Mouse (Mus musculus) midbrain, embryonic 14.5 days (tissue): ENCODE measurements around the gene Cfd. TPM values are rescaled to one million over a fixed set of nuclear protein-coding genes. Genes with fewer than 3 reads are reported as not detected.

ENCODE experiments used
- ATAC-seq: fragments of 200-750 bp; cut with Nextera tagmentation; 2 replicates; pipeline ENCODE4 v1.8.0; 2017; ENCODE audit warnings: moderate number of reproducible peaks, moderate library complexity; ENCODE audit not compliant: low FRiP score, low TSS enrichment
- DNase-seq: peaks from one replicate; pipeline ENCODE4 v3.0.0-alpha.2; 2015
- H3K27ac ChIP-seq: fragments of 300-500 bp; sonication (generic); replicated peaks from 2 replicates; pipeline ENCODE4 v1.5.1; 2014; ENCODE audit warnings: mild to moderate bottlenecking, low read depth, low read length, moderate library complexity
- H3K27me3 ChIP-seq: fragments of 300-500 bp; sonication (generic); 2 replicates; pipeline ENCODE4 v1.6.1; 2014; ENCODE audit warnings: low read length, control low read depth, mixed read lengths; ENCODE audit not compliant: control insufficient read depth, insufficient read depth
- H3K36me3 ChIP-seq: fragments of 300-500 bp; sonication (generic); 2 replicates; pipeline ENCODE4 v1.6.1; 2014; ENCODE audit warnings: low read length, control low read depth; ENCODE audit not compliant: control insufficient read depth, insufficient read depth
- H3K4me1 ChIP-seq: fragments of 300-500 bp; sonication (generic); 2 replicates; pipeline ENCODE4 v1.6.1; 2014; ENCODE audit warnings: mild to moderate bottlenecking, antibody characterized with exemption, low read length, control low read depth; ENCODE audit not compliant: control insufficient read depth, insufficient read depth
- H3K4me2 ChIP-seq: fragments of 300-500 bp; sonication (generic); 2 replicates; pipeline ENCODE4 v1.6.1; 2014; ENCODE audit warnings: mild to moderate bottlenecking, low read length, moderate library complexity
- H3K4me3 ChIP-seq: fragments of 300-500 bp; sonication (generic); replicated peaks from 2 replicates; pipeline ENCODE4 v1.5.1; 2014; ENCODE audit warnings: low read depth, low read length
- H3K9ac ChIP-seq: fragments of 300-500 bp; sonication (generic); replicated peaks from 2 replicates; pipeline ENCODE4 v1.6.1; 2014; ENCODE audit warnings: mild to moderate bottlenecking, low read length, moderate library complexity
- H3K9me3 ChIP-seq: fragments of 300-500 bp; sonication (generic); 2 replicates; pipeline ENCODE4 v1.6.1; 2016; ENCODE audit warnings: low read length, control low read depth, mixed read lengths; ENCODE audit not compliant: control insufficient read depth
- WGBS: fragments of 180-500 bp; shearing (Covaris S2); extraction: QIAGEN DNeasy Blood & Tissue Kit; methylation state at CpG from one replicate; pipeline ENCODE4 v1.1.7; 2014; 5-methylcytosine and 5-hydroxymethylcytosine counted together
- microRNA-seq: library from miRNA; unstranded; fragments of <30 nt; microRNA quantifications from one replicate; pipeline ENCODE4, GENCODE M21; 2016
- polyA plus RNA-seq: library from polyadenylated mRNA; unstranded; fragments of >200 nt; fragmentation: Nextera tagmentation; extraction: Ambion mirVana; gene quantifications from 2 replicates; pipeline ENCODE4 v1.2.1, GENCODE M21; 2014

The Cfd gene
- polyA plus RNA-seq, 1 experiment from 2014 or later: not detected

DNA sequence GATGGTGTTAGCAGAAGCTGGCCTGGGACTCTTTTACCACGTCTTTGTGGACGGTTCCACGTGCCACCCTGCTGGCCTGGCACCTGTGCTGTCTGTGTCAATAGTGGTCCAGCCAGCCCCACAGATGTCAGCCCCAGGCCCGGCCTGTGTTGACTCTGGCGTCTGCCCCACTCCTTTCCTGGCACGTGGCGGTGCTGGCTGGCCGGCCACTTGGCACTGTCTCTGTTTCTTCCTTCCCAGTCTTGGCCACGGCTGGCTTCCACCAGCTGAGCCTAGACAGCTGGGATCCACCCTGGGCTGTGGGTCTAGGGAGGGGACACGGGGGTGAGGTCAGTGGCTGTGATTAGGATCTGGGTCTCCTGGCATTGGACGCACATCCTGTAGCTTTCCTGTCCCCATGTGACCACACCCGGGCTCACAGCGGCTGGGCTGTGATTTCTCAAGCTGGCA lies 43.6 kb downstream of the Cfd start:
- 57% methylated on average over 13 of the region's 13 CpGs for WGBS
- Histone ChIP-seq H3K27ac (peak overlapping the region; percentile 26; the same call in 1 of the 2 replicates), H3K36me3 (peaks cover 34% of the 10 kb centered on the region), H3K4me3 (no peak overlapping the region), H3K4me2 (no peak overlapping the region), H3K9me3 (no peaks in the 10 kb centered on the region), H3K9ac (no peak overlapping the region; the same call in 1 of the 2 replicates), H3K27me3 (no peaks in the 10 kb centered on the region), H3K4me1 (peaks cover 10% of the 10 kb centered on the region)
- ATAC-seq (no peak), DNase-seq (peak; percentile 57)

DNA sequence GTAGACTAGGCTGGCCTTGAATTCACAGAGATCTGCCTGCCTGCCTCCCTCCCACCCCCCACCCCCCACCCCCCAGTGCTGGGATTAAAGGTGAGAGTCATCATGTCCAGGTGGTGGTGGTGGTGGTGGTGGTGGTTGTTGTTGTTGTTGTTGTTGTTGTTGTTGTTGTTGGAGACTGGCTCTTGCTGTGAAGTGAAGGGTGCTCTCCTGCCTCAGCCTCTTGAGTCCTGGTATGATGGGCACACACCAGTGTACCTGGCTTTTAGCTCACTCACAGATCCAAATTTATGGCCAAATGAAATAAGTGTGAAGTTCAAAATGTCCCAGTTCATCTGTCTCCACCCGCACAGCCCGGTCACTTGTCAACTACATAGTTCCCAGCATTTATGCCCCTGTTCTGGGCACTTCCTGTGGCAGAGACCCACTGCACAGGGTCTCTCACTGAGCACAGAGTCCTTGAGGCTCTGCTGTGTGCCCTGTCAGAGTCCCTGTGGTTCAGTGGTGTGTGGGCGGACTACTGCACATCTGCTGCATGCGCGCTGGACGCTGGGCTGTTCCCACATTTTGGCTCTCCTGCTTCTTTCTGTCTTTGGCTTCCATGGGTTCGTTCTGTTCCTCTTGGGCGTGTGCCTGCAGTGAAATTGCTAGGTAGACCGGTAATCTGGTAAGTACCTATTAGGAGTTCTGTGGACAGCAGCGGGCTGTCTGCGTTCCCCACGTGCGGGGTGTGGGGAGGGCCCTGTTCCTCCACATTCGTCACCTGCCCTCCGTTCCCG lies 44.3 kb downstream of the Cfd start:
- H3K27ac ChIP-seq: no peak overlapping the region

DNA sequence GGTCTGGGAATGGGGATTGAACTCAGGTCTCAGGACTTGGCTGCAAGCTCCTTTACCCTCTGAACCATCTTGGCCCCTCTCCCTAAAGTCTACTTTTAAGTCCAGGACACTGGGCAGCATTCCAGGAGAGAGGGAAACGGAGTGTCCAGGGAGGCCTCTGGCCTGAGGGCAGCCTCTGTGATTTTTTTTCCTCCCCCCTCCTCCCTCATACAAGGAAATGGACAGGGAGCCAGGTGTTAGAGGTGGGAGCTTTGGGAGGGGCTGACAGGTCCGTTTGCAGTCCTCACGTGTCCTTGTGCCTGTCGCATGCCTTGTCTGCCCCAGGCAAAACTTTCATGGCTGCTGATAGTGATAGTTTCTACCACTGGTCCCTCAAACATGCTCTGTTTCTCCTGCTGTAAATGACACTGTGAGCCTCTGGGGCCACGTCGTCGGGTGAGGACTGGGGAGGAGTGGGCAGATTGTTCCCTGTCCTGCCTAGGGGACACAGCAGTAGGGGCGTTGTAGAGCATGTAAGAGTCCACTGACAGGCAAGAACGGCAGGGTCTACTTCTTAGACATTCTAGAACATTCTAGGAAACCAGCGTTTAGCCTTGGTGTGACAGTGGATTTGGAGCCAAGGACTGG lies 45.7 kb downstream of the Cfd start:
- Histone ChIP-seq H3K4me3 (no peak overlapping the region), H3K4me1 (0 out of 2 replicates have a peak, but pooled peaks cover 8% of the 10 kb centered on the region), H3K4me2 (no peak overlapping the region), H3K27me3 (no peaks in the 10 kb centered on the region), H3K27ac (no peak overlapping the region), H3K9me3 (no peaks in the 10 kb centered on the region), H3K36me3 (peaks cover 33% of the 10 kb centered on the region), H3K9ac (no peak overlapping the region)
- DNase-seq (no peak), ATAC-seq (no peak)
- 77% methylated on average over 10 of the region's 10 CpGs for WGBS

More for the DNA sequence above, 44.3 kb downstream of the Cfd start:
- Histone ChIP-seq H3K9ac (no peak overlapping the region), H3K36me3 (peaks cover 34% of the 10 kb centered on the region), H3K4me2 (no peak overlapping the region), H3K4me3 (no peak overlapping the region), H3K9me3 (no peaks in the 10 kb centered on the region), H3K4me1 (0 out of 2 replicates have a peak, but pooled peaks cover 8% of the 10 kb centered on the region), H3K27me3 (no peaks in the 10 kb centered on the region)
- DNase-seq (no peak), ATAC-seq (no peak)
- 95% methylated on average over 16 of the region's 16 CpGs for WGBS

DNA sequence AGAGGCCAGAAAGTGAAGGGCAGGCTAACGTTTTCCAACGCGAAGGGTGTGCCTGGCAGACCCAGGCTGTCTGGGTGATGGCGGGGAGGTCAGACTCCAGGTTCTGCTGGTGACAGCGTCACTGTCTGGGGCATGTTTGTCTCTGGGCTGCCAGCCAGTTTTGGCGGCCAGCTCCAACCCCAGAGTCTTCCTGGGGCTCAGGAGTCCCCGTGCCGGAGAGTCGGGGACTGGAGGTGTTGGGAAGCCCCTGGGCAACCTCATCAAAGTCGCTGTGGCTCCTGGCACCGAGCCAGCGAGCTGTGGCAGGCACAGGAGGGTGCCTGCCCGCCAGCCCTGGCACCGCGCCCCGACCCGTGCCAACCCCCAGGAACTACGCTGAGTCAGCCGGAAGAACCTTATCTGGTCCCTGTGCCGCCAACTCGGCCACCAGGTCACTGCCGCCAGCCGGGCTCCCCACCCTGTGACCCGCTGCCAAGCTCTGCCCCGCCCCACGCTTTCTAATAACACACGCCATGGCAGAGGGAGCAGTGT lies 46.3 kb downstream of the Cfd start:
- Histone ChIP-seq H3K36me3 (peaks cover 30% of the 10 kb centered on the region), H3K4me2 (no peak overlapping the region), H3K27ac (0 out of 2 replicates have a peak overlapping the region, but pooled peaks have one; percentile 13), H3K4me1 (0 out of 2 replicates have a peak, but pooled peaks cover 8% of the 10 kb centered on the region), H3K9me3 (no peaks in the 10 kb centered on the region), H3K4me3 (no peak overlapping the region), H3K9ac (no peak overlapping the region), H3K27me3 (no peaks in the 10 kb centered on the region)
- ATAC-seq (no peak), DNase-seq (no peak)
- WGBS: 66% methylated on average over 27 of the region's 27 CpGs

DNA sequence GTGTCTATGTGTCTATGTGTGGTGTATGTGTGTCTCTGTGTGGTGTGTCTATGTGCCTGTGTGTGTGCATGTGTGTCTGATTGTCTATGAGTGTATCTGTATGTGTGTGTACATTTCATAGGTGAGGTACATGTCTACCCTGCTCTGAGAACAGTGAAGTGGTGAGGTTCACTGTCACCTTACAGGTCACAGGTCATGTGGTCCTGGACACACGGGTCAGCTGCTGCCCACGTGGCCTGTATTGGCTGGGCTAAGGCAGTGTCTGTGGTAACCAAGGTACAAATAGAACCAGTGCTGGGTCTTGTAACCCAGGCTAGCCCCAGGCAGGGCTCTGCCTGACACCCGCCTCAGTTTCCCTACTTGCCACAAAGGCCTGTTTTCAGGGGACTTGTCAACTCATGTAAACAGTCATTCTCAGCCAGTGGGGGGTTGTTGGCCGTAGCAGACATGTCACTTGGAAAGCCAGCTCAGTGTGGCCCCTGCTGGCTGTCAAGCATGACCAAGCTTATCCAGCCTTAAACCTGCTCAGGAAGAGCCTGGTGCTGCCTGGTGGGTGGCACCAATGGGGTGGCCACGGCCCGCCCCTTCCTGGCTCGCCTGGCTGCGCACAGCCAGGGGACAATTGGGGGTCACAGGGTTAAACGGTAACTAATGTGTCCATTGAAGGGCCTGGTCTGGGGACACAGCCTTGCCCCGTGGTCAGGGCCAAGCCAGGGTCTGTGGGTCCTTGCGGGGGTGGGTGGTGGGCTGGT lies 47.3 kb downstream of the Cfd start:
- no peak overlapping the region for H3K4me3 ChIP-seq
- H3K36me3 ChIP-seq: peaks cover 21% of the 10 kb centered on the region
- H3K4me2 ChIP-seq: no peak overlapping the region
- DNase-seq (no peak), ATAC-seq (no peak)
- 0 out of 2 replicates have a peak, but pooled peaks cover 8% of the 10 kb centered on the region for H3K4me1 ChIP-seq
- no peak overlapping the region for H3K27ac ChIP-seq
- 39% methylated on average over 11 of the region's 11 CpGs for WGBS
- no peaks in the 10 kb centered on the region for H3K27me3 ChIP-seq
- H3K9ac ChIP-seq: no peak overlapping the region
- no peaks in the 10 kb centered on the region for H3K9me3 ChIP-seq

DNA sequence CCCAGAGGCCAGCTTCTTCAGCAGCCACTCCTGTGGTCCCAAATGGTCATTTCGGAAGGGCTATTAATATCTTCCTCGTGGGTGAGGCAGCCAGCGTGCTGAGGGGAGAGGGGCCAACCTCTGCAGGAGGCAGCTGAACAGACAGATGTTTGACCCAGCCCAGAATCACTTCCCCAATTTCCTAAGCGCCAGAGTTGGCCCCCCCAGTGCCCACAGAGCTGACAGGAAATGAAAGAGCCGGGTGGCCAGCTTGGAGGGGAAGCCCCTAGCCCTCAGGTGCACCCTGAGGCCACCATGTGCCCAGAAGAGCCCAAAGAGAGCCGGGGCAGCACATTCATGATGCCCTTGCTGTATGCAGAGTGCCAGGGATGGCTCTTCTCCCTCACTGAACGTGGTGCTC lies 50.1 kb downstream of the Cfd start:
- 79% methylated on average over 7 of the region's 7 CpGs for WGBS
- ATAC-seq: no peak

More for the DNA sequence above, 50.1 kb downstream of the Cfd start:
- Histone ChIP-seq H3K36me3 (peaks cover 8% of the 10 kb centered on the region; the same call in 1 of the 2 replicates), H3K9me3 (no peaks in the 10 kb centered on the region), H3K4me2 (no peak overlapping the region), H3K4me3 (no peak overlapping the region), H3K4me1 (0 out of 2 replicates have a peak, but pooled peaks cover 7% of the 10 kb centered on the region), H3K27ac (no peak overlapping the region), H3K9ac (no peak overlapping the region), H3K27me3 (no peaks in the 10 kb centered on the region)
- DNase-seq: no peak

Small RNA genes within 50 kb of the gene (microRNA-seq; reads per million reads assigned to microRNA genes)
- gene Mir6910: not detected

Other genes starting within 250 kb of the Cfd start
- gene Odf3l2, start 245.1 kb upstream of the Cfd start, polyA plus RNA-seq: 0.17 and 0.40 TPM in 2 replicates
- gene Madcam1, start 226.3 kb upstream of the Cfd start, polyA plus RNA-seq: 0.31 and 1.00 TPM in 2 replicates
- 94.4 and 110 TPM in 2 replicates for gene Tpgs1, start 221.5 kb upstream of the Cfd start, polyA plus RNA-seq
- gene Cdc34, start 208.7 kb upstream of the Cfd start, polyA plus RNA-seq: 80.4 and 94.9 TPM in 2 replicates
- 1.1 and 1.5 TPM in 2 replicates for gene Gzmm, start 201.8 kb upstream of the Cfd start, polyA plus RNA-seq
- 680 and 689 TPM in 2 replicates for gene Bsg, start 186.4 kb upstream of the Cfd start, polyA plus RNA-seq
- 0.89 and 1.9 TPM in 2 replicates for gene Hcn2, start 174.2 kb upstream of the Cfd start, polyA plus RNA-seq
- 35.9 and 39.8 TPM in 2 replicates for gene Polrmt, start 144.3 kb upstream of the Cfd start, polyA plus RNA-seq
- 0.87 and 1.0 TPM in 2 replicates for gene Fgf22, start 135.8 kb upstream of the Cfd start, polyA plus RNA-seq
- 92.8 and 94.6 TPM in 2 replicates for gene Rnf126, start 123.9 kb upstream of the Cfd start, polyA plus RNA-seq
- gene Fstl3, start 113.6 kb upstream of the Cfd start, polyA plus RNA-seq: 0.80 and 1.5 TPM in 2 replicates
- 0.30 TPM in 1 of 2 replicates, not detected in the other for gene Prss57, start 99.9 kb upstream of the Cfd start, polyA plus RNA-seq
- gene Palm, start 97.3 kb upstream of the Cfd start, polyA plus RNA-seq: 270 and 307 TPM in 2 replicates
- gene Misp, start 69.9 kb upstream of the Cfd start, polyA plus RNA-seq: 0.45 and 1.5 TPM in 2 replicates
- gene Ptbp1, start 36.4 kb upstream of the Cfd start, polyA plus RNA-seq: 47.5 and 74.0 TPM in 2 replicates
- gene Prtn3, start 16.4 kb upstream of the Cfd start, polyA plus RNA-seq: 14.9 and 16.7 TPM in 2 replicates
- gene Plppr3, start 16.2 kb upstream of the Cfd start, polyA plus RNA-seq: 342 and 375 TPM in 2 replicates
- gene Elane, start 4.6 kb upstream of the Cfd start, polyA plus RNA-seq: not detected in 2 replicates
- gene Med16, start 18.1 kb downstream of the Cfd start, polyA plus RNA-seq: 57.2 and 58.8 TPM in 2 replicates
- gene Gm26602, start 20.0 kb downstream of the Cfd start, polyA plus RNA-seq: 3.5 and 8.6 TPM in 2 replicates
- 2.4 and 2.9 TPM in 2 replicates for gene Kiss1r, start 26.1 kb downstream of the Cfd start, polyA plus RNA-seq
- gene R3hdm4, start 30.4 kb downstream of the Cfd start, polyA plus RNA-seq: 220 and 229 TPM in 2 replicates
- 2.4 and 4.0 TPM in 2 replicates for gene Arid3a, start 36.2 kb downstream of the Cfd start, polyA plus RNA-seq
- gene Wdr18, start 69.3 kb downstream of the Cfd start, polyA plus RNA-seq: 89.6 and 117 TPM in 2 replicates
- gene Grin3b, start 79.9 kb downstream of the Cfd start, polyA plus RNA-seq: 0.39 and 0.53 TPM in 2 replicates
- 20.7 and 28.4 TPM in 2 replicates for gene Tmem259, start 93.5 kb downstream of the Cfd start, polyA plus RNA-seq
- gene Cnn2, start 97.7 kb downstream of the Cfd start, polyA plus RNA-seq: 10.9 and 35.0 TPM in 2 replicates
- 3.7 and 4.1 TPM in 2 replicates for gene Abca7, start 105.6 kb downstream of the Cfd start, polyA plus RNA-seq
- gene Arhgap45, start 125.8 kb downstream of the Cfd start, polyA plus RNA-seq: 0.39 and 1.4 TPM in 2 replicates
- gene Polr2e, start 148.9 kb downstream of the Cfd start, polyA plus RNA-seq: 157 and 167 TPM in 2 replicates
- 508 and 543 TPM in 2 replicates for gene Gpx4, start 156.3 kb downstream of the Cfd start, polyA plus RNA-seq
- 13.2 and 13.3 TPM in 2 replicates for gene Sbno2, start 214.7 kb downstream of the Cfd start, polyA plus RNA-seq
- 26.5 and 38.7 TPM in 2 replicates for gene Stk11, start 224.9 kb downstream of the Cfd start, polyA plus RNA-seq
- 407 and 480 TPM in 2 replicates for gene Atp5d, start 247.8 kb downstream of the Cfd start, polyA plus RNA-seq
- 78.9 and 101 TPM in 2 replicates for gene Cbarp, start 250.0 kb downstream of the Cfd start, polyA plus RNA-seq